Mouse (Mus musculus): ENCODE data around the gene Med10. TPM values are rescaled to one million over a fixed set of nuclear protein-coding genes. Genes with fewer than 3 reads are reported as not detected.

Gene Med10
- polyA plus RNA-seq, 2 experiments, result 72.0 to 121 TPM

GRCm38 (mm10) chr13:69813870-69814269, 11.7 kb downstream of the Med10 start:
- TF ChIP-seq POLR2A (IDR thresholded peaks at IDR 0.05; ENCODE audit: borderline replicate concordance, extremely low read depth, insufficient read depth, insufficient read length), result no peak
- H3K9ac ChIP-seq (ENCODE audit: low read depth, low read length, severe bottlenecking), result no peak overlapping the region
- H3K4me3 ChIP-seq (replicated peaks; ENCODE audit: low read length), result no peak overlapping the region
- H3K4me1 ChIP-seq (ENCODE audit: control insufficient read depth, insufficient read depth, low read length), result peaks cover 12% of the 10 kb centered on the region
- DNase-seq (ENCODE audit: low spot score), result no peak
- H3K27ac ChIP-seq (replicated peaks; ENCODE audit: low read depth, low read length), result no peak overlapping the region
- H3K4me2 ChIP-seq (replicated peaks; ENCODE audit: low read depth, low read length, severe bottlenecking), result no peak overlapping the region
- 90% methylated on average over 5 of the region's 5 CpGs for WGBS
- no peaks in the 10 kb centered on the region for H3K27me3 ChIP-seq (ENCODE audit: control insufficient read depth, insufficient read depth, low read length)
- H3K9me3 ChIP-seq (ENCODE audit: control insufficient read depth, low read length), result no peaks in the 10 kb centered on the region
- H3K36me3 ChIP-seq (ENCODE audit: control insufficient read depth, insufficient read depth, low read length), result peaks cover 47% of the 10 kb centered on the region
- ATAC-seq (ENCODE audit: low FRiP score, low read depth), result no peak

- Histone ChIP-seq H3K4me1 (ENCODE audit: control insufficient read depth, insufficient read depth, low read length) (no peaks in the 10 kb centered on the region), H3K27ac (replicated peaks; ENCODE audit: low read depth, low read length) (no peak overlapping the region), H3K4me3 (replicated peaks; ENCODE audit: low read length) (no peak overlapping the region), H3K9ac (ENCODE audit: low read depth, low read length, severe bottlenecking) (no peak overlapping the region), H3K27me3 (ENCODE audit: control insufficient read depth, insufficient read depth, low read length) (no peaks in the 10 kb centered on the region; the same call in 1 of the 2 replicates), H3K9me3 (ENCODE audit: control insufficient read depth, low read length) (no peaks in the 10 kb centered on the region), H3K36me3 (ENCODE audit: control insufficient read depth, insufficient read depth, low read length) (peaks cover 36% of the 10 kb centered on the region), H3K4me2 (replicated peaks; ENCODE audit: low read depth, low read length, severe bottlenecking) (no peak overlapping the region)
- WGBS, result 85% methylated on average over 4 of the region's 4 CpGs
- no peak for TF ChIP-seq POLR2A (IDR thresholded peaks at IDR 0.05; ENCODE audit: borderline replicate concordance, extremely low read depth, insufficient read depth, insufficient read length)
- DNase-seq (ENCODE audit: low spot score) (no peak), ATAC-seq (ENCODE audit: low FRiP score, low read depth) (no peak)
Observed at GRCm38 (mm10) chr13:69818306-69818705, 16.1 kb downstream of the Med10 start.

- H3K36me3 ChIP-seq (ENCODE audit: control insufficient read depth, insufficient read depth, low read length), result peaks cover 8% of the 10 kb centered on the region
- ATAC-seq (ENCODE audit: low FRiP score, low read depth), result no peak
- H3K9ac ChIP-seq (ENCODE audit: low read depth, low read length, severe bottlenecking), result no peak overlapping the region
- H3K4me2 ChIP-seq (replicated peaks; ENCODE audit: low read depth, low read length, severe bottlenecking), result no peak overlapping the region
- no peaks in the 10 kb centered on the region for H3K4me1 ChIP-seq (ENCODE audit: control insufficient read depth, insufficient read depth, low read length)
- no peaks in the 10 kb centered on the region for H3K9me3 ChIP-seq (ENCODE audit: control insufficient read depth, low read length)
- WGBS, result 44% methylated on average over 3 of the region's 3 CpGs
- TF ChIP-seq POLR2A (IDR thresholded peaks at IDR 0.05; ENCODE audit: borderline replicate concordance, extremely low read depth, insufficient read depth, insufficient read length), result no peak
- H3K27me3 ChIP-seq (ENCODE audit: control insufficient read depth, insufficient read depth, low read length), result no peaks in the 10 kb centered on the region; the same call in 1 of the 2 replicates
- H3K4me3 ChIP-seq (replicated peaks; ENCODE audit: low read length), result no peak overlapping the region
- no peak for DNase-seq (ENCODE audit: low spot score)
- no peak overlapping the region for H3K27ac ChIP-seq (replicated peaks; ENCODE audit: low read depth, low read length)
Observed at GRCm38 (mm10) chr13:69821169-69821822, 19.1 kb downstream of the Med10 start.

- 35% methylated on average over 19 of the region's 19 CpGs for WGBS
- no peaks in the 10 kb centered on the region for H3K36me3 ChIP-seq (ENCODE audit: control insufficient read depth, insufficient read depth, low read length)
- no peak overlapping the region for H3K4me3 ChIP-seq (replicated peaks; ENCODE audit: low read length)
- H3K4me2 ChIP-seq (replicated peaks; ENCODE audit: low read depth, low read length, severe bottlenecking), result no peak overlapping the region; the same call in 1 of the 2 replicates
- no peaks in the 10 kb centered on the region for H3K4me1 ChIP-seq (ENCODE audit: control insufficient read depth, insufficient read depth, low read length)
- no peaks in the 10 kb centered on the region for H3K9me3 ChIP-seq (ENCODE audit: control insufficient read depth, low read length)
- no peaks in the 10 kb centered on the region; the same call in 1 of the 2 replicates for H3K27me3 ChIP-seq (ENCODE audit: control insufficient read depth, insufficient read depth, low read length)
- H3K9ac ChIP-seq (ENCODE audit: low read depth, low read length, severe bottlenecking), result no peak overlapping the region
- no peak for ATAC-seq (ENCODE audit: low FRiP score, low read depth)
- DNase-seq (ENCODE audit: low spot score), result no peak
- TF ChIP-seq POLR2A (IDR thresholded peaks at IDR 0.05; ENCODE audit: borderline replicate concordance, extremely low read depth, insufficient read depth, insufficient read length), result no peak
- H3K27ac ChIP-seq (replicated peaks; ENCODE audit: low read depth, low read length), result no peak overlapping the region
Observed at GRCm38 (mm10) chr13:69823920-69824637, 21.9 kb downstream of the Med10 start.

GRCm38 (mm10) chr13:69825396-69826095, 23.4 kb downstream of the Med10 start:
- H3K27me3 ChIP-seq (ENCODE audit: control insufficient read depth, insufficient read depth, low read length), result no peaks in the 10 kb centered on the region; the same call in 1 of the 2 replicates
- WGBS, result 39% methylated on average over 8 of the region's 8 CpGs
- no peak overlapping the region for H3K27ac ChIP-seq (replicated peaks; ENCODE audit: low read depth, low read length)
- no peak overlapping the region for H3K9ac ChIP-seq (ENCODE audit: low read depth, low read length, severe bottlenecking)
- no peaks in the 10 kb centered on the region for H3K36me3 ChIP-seq (ENCODE audit: control insufficient read depth, insufficient read depth, low read length)
- H3K4me2 ChIP-seq (replicated peaks; ENCODE audit: low read depth, low read length, severe bottlenecking), result no peak overlapping the region
- ATAC-seq (ENCODE audit: low FRiP score, low read depth) (no peak), DNase-seq (ENCODE audit: low spot score) (no peak)
- H3K4me1 ChIP-seq (ENCODE audit: control insufficient read depth, insufficient read depth, low read length), result no peaks in the 10 kb centered on the region
- no peak overlapping the region for H3K4me3 ChIP-seq (replicated peaks; ENCODE audit: low read length)
- no peaks in the 10 kb centered on the region for H3K9me3 ChIP-seq (ENCODE audit: control insufficient read depth, low read length)
- no peak for TF ChIP-seq POLR2A (IDR thresholded peaks at IDR 0.05; ENCODE audit: borderline replicate concordance, extremely low read depth, insufficient read depth, insufficient read length)

All from limb, embryonic 14.5 days (tissue).